Comparison of ENCODE assay signal across 8 mouse cellular contexts in the genomic region with DNA sequence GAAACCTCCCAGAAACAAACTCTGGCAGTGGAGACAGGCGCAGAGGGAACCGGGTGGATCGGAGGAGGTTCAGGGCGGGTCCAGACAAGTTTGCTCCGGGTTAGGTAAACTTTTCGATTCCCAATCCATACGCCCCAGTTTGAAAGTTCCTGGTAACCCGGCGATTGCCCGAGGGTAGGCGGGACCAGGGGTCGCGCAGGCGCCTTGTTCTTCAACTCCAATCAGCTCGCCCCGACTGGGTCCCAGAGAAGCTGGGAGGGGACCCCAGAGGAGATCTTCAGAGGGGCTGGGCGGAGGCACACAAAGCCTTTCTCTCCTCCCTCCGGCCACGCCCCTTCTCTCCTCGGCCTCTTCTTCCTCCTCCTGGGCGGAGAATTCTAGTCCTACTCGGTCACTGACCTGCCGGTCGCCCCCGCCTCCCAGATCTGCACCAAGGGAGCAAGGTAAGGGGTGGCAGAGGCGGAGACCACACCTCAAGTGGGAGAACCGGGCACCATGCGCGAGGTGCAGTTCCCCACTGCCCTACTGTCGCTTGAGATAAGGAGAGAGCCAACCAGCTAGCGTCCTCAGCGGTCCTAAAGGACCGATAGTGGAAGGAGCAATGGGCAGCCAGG. TPM values are rescaled to one million over a fixed set of nuclear protein-coding genes. Genes with fewer than 3 reads are reported as not detected.
DNase-seq lines count a peak whose midpoint lies in the region; ATAC-seq and TF ChIP-seq lines count a peak whose summit lies in the region.

A gene (plus strand): TSS at position 74 of the 614 bp plus-strand sequence.

- no peak for DNase-seq in frontal cortex, postnatal 25 days (ENCODE audit: low spot score in 2 of 2)
- DNase-seq in embryo, embryonic 10.5 days (ENCODE audit: low spot score) = peak; percentile 92
- peak; percentile 83 for DNase-seq in stomach, postnatal 0 days (ENCODE audit: low spot score)

- no peak for TF ChIP-seq EP300 in stomach, postnatal 0 days (optimal IDR thresholded peaks at IDR 0.05)

- no peak for TF ChIP-seq CTCF in stomach, postnatal 0 days (IDR thresholded peaks at IDR 0.05; ENCODE audit: low read depth)

- no peaks in the 10 kb centered on the region for H3K36me3 ChIP-seq in intestine, embryonic 16.5 days (ENCODE audit: control insufficient read depth, insufficient read depth, low read length)
- no peaks in the 10 kb centered on the region for H3K36me3 ChIP-seq in limb, embryonic 12.5 days
- H3K36me3 ChIP-seq in midbrain, embryonic 12.5 days = no peaks in the 10 kb centered on the region
- H3K36me3 ChIP-seq in stomach, postnatal 0 days (ENCODE audit: control insufficient read depth, insufficient read depth, low read length) = no peaks in the 10 kb centered on the region

- peak within 1 kb of the TSS; percentile 17 for H3K27ac ChIP-seq in intestine, embryonic 16.5 days (ENCODE audit: low read length)
- H3K27ac ChIP-seq in limb, embryonic 12.5 days = peak within 1 kb of the TSS; percentile 80
- H3K27ac ChIP-seq in midbrain, embryonic 12.5 days (replicated peaks) = peak within 1 kb of the TSS; percentile 20; the same call in 1 of the 2 replicates
- peak within 1 kb of the TSS; percentile 89 for H3K27ac ChIP-seq in stomach, postnatal 0 days (replicated peaks)

- peak within 1 kb of the TSS; percentile 76 for H3K9ac ChIP-seq in intestine, embryonic 16.5 days (ENCODE audit: low read depth, low read length)
- H3K9ac ChIP-seq in limb, embryonic 12.5 days (replicated peaks) = peak within 1 kb of the TSS; percentile 72
- H3K9ac ChIP-seq in midbrain, embryonic 12.5 days (replicated peaks) = peak within 1 kb of the TSS; percentile 59
- peak within 1 kb of the TSS; percentile 71 for H3K9ac ChIP-seq in stomach, postnatal 0 days (ENCODE audit: low read length)

- WGBS in intestine, embryonic 16.5 days = under 1% methylated on average over 33 of the region's 33 CpGs
- WGBS in limb, embryonic 12.5 days = 1% methylated on average over 33 of the region's 33 CpGs
- under 1% methylated on average over 33 of the region's 33 CpGs for WGBS in midbrain, embryonic 12.5 days
- under 1% methylated on average over 33 of the region's 33 CpGs for WGBS in stomach, postnatal 0 days

- peak within 1 kb of the TSS; percentile 84 for H3K4me3 ChIP-seq in intestine, embryonic 16.5 days (ENCODE audit: low read length)
- peak within 1 kb of the TSS; percentile 66 for H3K4me3 ChIP-seq in limb, embryonic 12.5 days (replicated peaks)
- H3K4me3 ChIP-seq in midbrain, embryonic 12.5 days = peak within 1 kb of the TSS; percentile 61
- H3K4me3 ChIP-seq in stomach, postnatal 0 days (ENCODE audit: low read depth, low read length) = peak within 1 kb of the TSS; percentile 70

- H3K4me1 ChIP-seq in intestine, embryonic 16.5 days (ENCODE audit: control insufficient read depth, insufficient read depth, low read length) = peaks cover 9% of the 10 kb centered on the region; the same call in 1 of the 2 replicates
- H3K4me1 ChIP-seq in limb, embryonic 12.5 days (replicated peaks) = peaks cover 37% of the 10 kb centered on the region
- H3K4me1 ChIP-seq in midbrain, embryonic 12.5 days = peaks cover 22% of the 10 kb centered on the region
- H3K4me1 ChIP-seq in stomach, postnatal 0 days (replicated peaks; ENCODE audit: control insufficient read depth, insufficient read depth) = no peaks in the 10 kb centered on the region

- no peaks in the 10 kb centered on the region for H3K9me3 ChIP-seq in intestine, embryonic 16.5 days (ENCODE audit: control insufficient read depth, low read length)
- H3K9me3 ChIP-seq in limb, embryonic 12.5 days = peaks cover 7% of the 10 kb centered on the region; the same call in 1 of the 2 replicates
- H3K9me3 ChIP-seq in midbrain, embryonic 12.5 days = 0 out of 2 replicates have a peak, but pooled peaks cover 3% of the 10 kb centered on the region
- no peaks in the 10 kb centered on the region for H3K9me3 ChIP-seq in stomach, postnatal 0 days (ENCODE audit: control insufficient read depth, low read length)

- H3K27me3 ChIP-seq in intestine, embryonic 16.5 days (replicated peaks; ENCODE audit: control insufficient read depth, insufficient read depth, low read length) = no peaks in the 10 kb centered on the region
- no peaks in the 10 kb centered on the region for H3K27me3 ChIP-seq in limb, embryonic 12.5 days
- H3K27me3 ChIP-seq in midbrain, embryonic 12.5 days = peaks cover 18% of the 10 kb centered on the region
- H3K27me3 ChIP-seq in stomach, postnatal 0 days (ENCODE audit: control insufficient read depth, insufficient read depth, low read length) = no peaks in the 10 kb centered on the region

- peak within 1 kb of the TSS; percentile 92 for H3K4me2 ChIP-seq in intestine, embryonic 16.5 days (ENCODE audit: low read depth, low read length)
- peak within 1 kb of the TSS; percentile 90 for H3K4me2 ChIP-seq in limb, embryonic 12.5 days
- H3K4me2 ChIP-seq in midbrain, embryonic 12.5 days (replicated peaks) = peak within 1 kb of the TSS; percentile 77
- peak within 1 kb of the TSS; percentile 91 for H3K4me2 ChIP-seq in stomach, postnatal 0 days (replicated peaks; ENCODE audit: low read depth)

- ATAC-seq in frontal cortex, adult (ENCODE audit: low TSS enrichment) = peak; percentile 41
- peak; percentile 81 for ATAC-seq in granulocyte monocyte progenitor cell, adult 5-6 weeks (replicated peaks; ENCODE audit: poor library complexity, severe bottlenecking)
- peak; percentile 86 for ATAC-seq in intestine, embryonic 16.5 days
- ATAC-seq in limb, embryonic 12.5 days (ENCODE audit: insufficient number of reproducible peaks, insufficient read depth, low FRiP score, low TSS enrichment, low read depth) = peak; percentile 84
- ATAC-seq in midbrain, embryonic 12.5 days (ENCODE audit: low FRiP score, low read depth) = peak; percentile 87
- ATAC-seq in stomach, postnatal 0 days (ENCODE audit: low FRiP score, low TSS enrichment) = peak; percentile 81

RNA-seq across cellular contexts. Expression of the gene that starts here (rescaled TPM):
- 3.0 and 4.3 TPM in 2 replicates for total RNA-seq in granulocyte monocyte progenitor cell, adult 5-6 weeks (2014; fragmentation: Nextera tagmentation)
- 2.8 and 7.3 TPM in 2 replicates for total RNA-seq in granulocyte monocyte progenitor cell, adult 5-6 weeks (2017)
- polyA plus RNA-seq in intestine, embryonic 16.5 days (2015; fragmentation: Nextera tagmentation; extraction: Ambion mirVana) = 16.0 and 16.9 TPM in 2 replicates
- polyA plus RNA-seq in limb, embryonic 12.5 days (2016; fragmentation: Nextera tagmentation; extraction: Ambion mirVana) = 34.9 and 41.6 TPM in 2 replicates
- 14.8 and 16.8 TPM in 2 replicates for polyA plus RNA-seq in midbrain, embryonic 12.5 days (2016; fragmentation: Nextera tagmentation; extraction: Ambion mirVana)
- 19.6 and 22.2 TPM in 2 replicates for polyA plus RNA-seq in stomach, postnatal 0 days (2015; fragmentation: Nextera tagmentation; extraction: Ambion mirVana)

Comparison
In these comparisons a context has a peak if more than half of its experiments do, and no peak if none do; other contexts are left out.
1. DNase-seq: peak in embryo, embryonic 10.5 days (single experiment) and stomach, postnatal 0 days (single experiment); none in frontal cortex, postnatal 25 days (0 of 2).
2. H3K27ac ChIP-seq: peak in every context shown above with its lines; median percentile 89 in stomach, postnatal 0 days; 80 in limb, embryonic 12.5 days; 20 in midbrain, embryonic 12.5 days; 17 in intestine, embryonic 16.5 days.
3. Peak in every context shown above with its lines, with median percentiles within 50 percentile points of each other: ATAC-seq, H3K4me2 ChIP-seq, H3K4me3 ChIP-seq and H3K9ac ChIP-seq.